Mouse (Mus musculus) activated CD4-positive, CD25-positive, alpha-beta regulatory T cell, adult 9 weeks (primary cell): ENCODE data around the gene Mrpl3. TPM values are rescaled to one million over a fixed set of nuclear protein-coding genes. Genes with fewer than 3 reads are reported as not detected.

Source experiments
- polyA plus RNA-seq: library from polyadenylated mRNA; unstranded; fragments of 100-300 nt; shearing (Covaris generic); gene quantifications from one replicate; pipeline ENCODE4 v1.2.1, GENCODE M21; 2017

Mrpl3 gene
- 51.5 TPM for polyA plus RNA-seq

DNA sequence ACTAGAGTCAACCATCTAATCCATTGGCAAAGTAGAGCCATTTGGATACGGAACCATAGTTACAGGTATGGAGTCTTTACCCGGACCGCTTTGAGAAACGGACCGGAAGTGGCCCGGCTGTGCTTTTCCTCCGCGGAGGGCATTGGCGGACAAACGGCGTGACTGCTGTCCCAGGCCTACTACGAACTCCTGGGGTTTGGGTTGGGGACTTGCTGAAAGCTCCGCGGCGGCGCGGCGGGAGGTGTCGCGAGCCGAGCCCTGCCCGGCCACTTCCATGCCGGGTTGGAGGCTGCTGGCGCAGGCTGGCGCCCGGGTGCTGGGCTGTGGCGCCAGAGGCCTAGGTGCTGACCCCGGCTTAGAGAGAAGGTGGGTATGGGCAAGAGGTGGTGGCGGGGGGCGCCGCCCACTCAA, at the start of gene Mrpl3:
TSS of gene Mrpl3 (plus strand) at position 93 of the 411 bp plus-strand sequence.

Other genes with a start within 250 kb of the Mrpl3 start
- gene Nudt16, start 78.6 kb downstream of the Mrpl3 start, polyA plus RNA-seq: 21.4 TPM
- gene 1700080E11Rik, start 91.9 kb downstream of the Mrpl3 start, polyA plus RNA-seq: not detected